Mouse (Mus musculus) cortical plate, adult 2 months (tissue): Measurements from ENCODE around the gene Rfxap.

Experiments used
- CTCF ChIP-seq: fragments of 200-500 bp; IDR thresholded peaks from 2 replicates; pipeline ENCODE4 v1.5.1; 2011; ENCODE audit warnings: mild to moderate bottlenecking, control low read depth, low read length; ENCODE audit not compliant: insufficient read depth; ENCODE audit errors: extremely low read depth
- POLR2A ChIP-seq: fragments of 200-500 bp; IDR thresholded peaks from 2 replicates; pipeline ENCODE4 v1.6.1; 2011; ENCODE audit warnings: mild to moderate bottlenecking, low read length, control low read depth; ENCODE audit not compliant: insufficient read depth; ENCODE audit errors: extremely low read depth

DNA sequence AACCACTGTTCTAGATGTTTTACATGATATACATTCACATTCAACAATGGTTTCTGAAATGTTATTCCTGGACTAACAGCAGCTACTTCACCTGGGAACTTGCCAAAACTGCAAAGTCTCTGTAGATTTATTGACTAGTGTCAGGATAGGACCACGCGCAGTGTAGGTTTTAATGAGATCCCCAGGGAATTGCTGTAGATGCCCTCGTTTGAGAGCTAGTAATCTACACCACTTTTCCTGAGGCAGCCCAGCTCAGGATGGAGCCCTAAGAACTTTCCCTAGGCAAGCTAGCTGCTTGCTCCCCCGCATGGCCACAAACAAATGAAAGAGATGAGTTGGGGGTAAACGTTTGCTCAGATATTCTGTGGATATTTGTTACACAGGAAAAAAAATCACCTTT is 14.9 kb upstream of the Rfxap start:
- TF ChIP-seq CTCF = no peak
- TF ChIP-seq POLR2A = no peak
